Mouse (Mus musculus): ENCODE data around the gene Lrp4.

- no peak for TF ChIP-seq CTCF (IDR thresholded peaks at IDR 0.05; ENCODE audit: low read depth)
- no peak for TF ChIP-seq EP300 (IDR thresholded peaks at IDR 0.05; ENCODE audit: low read depth)
Measured at GRCm38 (mm10) chr2:91426321-91426720, 31.0 kb upstream of the Lrp4 start.

All from heart, postnatal 0 days (tissue).